Mouse (Mus musculus) lung, adult 2 months (tissue): ENCODE measurements around the gene Slc34a2. TPM values are rescaled to one million over a fixed set of nuclear protein-coding genes. Genes with fewer than 3 reads are reported as not detected.

Experiments used
- DNase-seq: peaks from one replicate; pipeline ENCODE4 v3.0.0; 2022
- H3K4me1 ChIP-seq: fragments of 200-500 bp; 2 replicates; pipeline ENCODE4 v1.6.1; 2011; ENCODE audit warnings: low read length; ENCODE audit not compliant: control insufficient read depth, insufficient read depth
- H3K4me3 ChIP-seq: fragments of 200-500 bp; replicated peaks from 2 replicates; pipeline ENCODE3; 2011; ENCODE audit warnings: low read depth, mild to moderate bottlenecking, control low read depth, low read length; ENCODE audit errors: extremely low read depth
- CTCF ChIP-seq: fragments of 200-500 bp; IDR thresholded peaks from 2 replicates; pipeline ENCODE4 v1.5.1; 2011; ENCODE audit warnings: mild to moderate bottlenecking, low read length, control low read depth; ENCODE audit not compliant: insufficient read depth
- POLR2A ChIP-seq: fragments of 200-500 bp; IDR thresholded peaks from 2 replicates; pipeline ENCODE4 v1.6.1; 2011; ENCODE audit warnings: low read depth, mild to moderate bottlenecking, control low read depth, low read length, borderline replicate concordance; ENCODE audit errors: extremely low read depth
- WGBS: fragments of 180-500 bp; shearing (Covaris S2); methylation state at CpG from one replicate; pipeline ENCODE4 v1.1.7; 2018; 5-methylcytosine and 5-hydroxymethylcytosine counted together
- polyA plus RNA-seq: library from polyadenylated mRNA; depleted of rRNA; stranded (reverse); fragments of >200 nt; gene quantifications from 2 replicates; pipeline ENCODE4 v1.2.3, GENCODE M21; 2012; rRNA removed

Slc34a2 gene
- 1,059 and 1,222 TPM in 2 replicates for polyA plus RNA-seq

- WGBS, result 93% methylated on average over 3 of the region's 3 CpGs
- no peak for DNase-seq
- TF ChIP-seq POLR2A (no peak), CTCF (no peak)
- Histone ChIP-seq H3K4me3 (no peak within 1 kb of the TSS), H3K4me1 (no peaks in the 10 kb centered on the region)
These were observed at the start of gene Slc34a2 for GRCm38 (mm10) chr5:53037781-53038180. TSS of gene Slc34a2 (plus strand) at chr5:53038081.

- DNase-seq, result no peak
- 41% methylated on average over 8 of the region's 8 CpGs for WGBS
- H3K4me3 ChIP-seq, result no peak overlapping the region
- 0 out of 2 replicates have a peak, but pooled peaks cover 2% of the 10 kb centered on the region for H3K4me1 ChIP-seq
- no peak for TF ChIP-seq POLR2A
- no peak for TF ChIP-seq CTCF
These were observed 47.1 kb upstream of the Slc34a2 start for GRCm38 (mm10) chr5:52990687-52991341.

- 81% methylated on average over 11 of the region's 11 CpGs for WGBS
These were observed 45.5 kb upstream of the Slc34a2 start for GRCm38 (mm10) chr5:52992210-52992897.

GRCm38 (mm10) chr5:52993490-52994282, 44.2 kb upstream of the Slc34a2 start:
- no peak for TF ChIP-seq CTCF
- TF ChIP-seq POLR2A, result peak; percentile 52; the same call in 1 of the 2 replicates
- WGBS, result 49% methylated on average over 12 of the region's 12 CpGs
- 0 out of 2 replicates have a peak, but pooled peaks cover 2% of the 10 kb centered on the region for H3K4me1 ChIP-seq
- DNase-seq, result no peak
- no peak overlapping the region for H3K4me3 ChIP-seq

More at GRCm38 (mm10) chr5:52992210-52992897, 45.5 kb upstream of the Slc34a2 start:
- TF ChIP-seq CTCF, result no peak
- TF ChIP-seq POLR2A, result no peak
- Histone ChIP-seq H3K4me1 (0 out of 2 replicates have a peak, but pooled peaks cover 2% of the 10 kb centered on the region), H3K4me3 (no peak overlapping the region)
- no peak for DNase-seq

GRCm38 (mm10) chr5:52995461-52995860, 42.4 kb upstream of the Slc34a2 start:
- Histone ChIP-seq H3K4me1 (0 out of 2 replicates have a peak, but pooled peaks cover 2% of the 10 kb centered on the region), H3K4me3 (no peak overlapping the region)
- DNase-seq, result no peak
- WGBS, result 78% methylated on average over 4 of the region's 4 CpGs
- no peak for TF ChIP-seq CTCF
- TF ChIP-seq POLR2A, result no peak

- Histone ChIP-seq H3K4me1 (0 out of 2 replicates have a peak, but pooled peaks cover 2% of the 10 kb centered on the region), H3K4me3 (no peak overlapping the region)
- no peak for TF ChIP-seq POLR2A
- TF ChIP-seq CTCF, result no peak
- no peak for DNase-seq
- WGBS, result 72% methylated on average over 3 of the region's 3 CpGs
These were observed 41.7 kb upstream of the Slc34a2 start for GRCm38 (mm10) chr5:52996145-52996544.

GRCm38 (mm10) chr5:52996601-52997000, 41.3 kb upstream of the Slc34a2 start:
- Histone ChIP-seq H3K4me1 (0 out of 2 replicates have a peak, but pooled peaks cover 2% of the 10 kb centered on the region), H3K4me3 (no peak overlapping the region)
- TF ChIP-seq POLR2A, result no peak
- TF ChIP-seq CTCF, result no peak
- 59% methylated on average over 8 of the region's 8 CpGs for WGBS
- no peak for DNase-seq

GRCm38 (mm10) chr5:52997032-52997431, 40.8 kb upstream of the Slc34a2 start:
- Histone ChIP-seq H3K4me1 (0 out of 2 replicates have a peak, but pooled peaks cover 2% of the 10 kb centered on the region), H3K4me3 (no peak overlapping the region)
- WGBS, result 78% methylated on average over 10 of the region's 11 CpGs
- TF ChIP-seq POLR2A, result no peak
- no peak for TF ChIP-seq CTCF
- DNase-seq, result no peak

GRCm38 (mm10) chr5:52998097-52998760, 39.7 kb upstream of the Slc34a2 start:
- H3K4me3 ChIP-seq, result no peak overlapping the region
- WGBS, result 92% methylated on average over 6 of the region's 6 CpGs
- TF ChIP-seq CTCF, result no peak
- no peak for TF ChIP-seq POLR2A
- 0 out of 2 replicates have a peak, but pooled peaks cover 2% of the 10 kb centered on the region for H3K4me1 ChIP-seq
- DNase-seq, result no peak
